Mouse (Mus musculus) kidney, embryonic 16.5 days (tissue): ENCODE results near the gene Amy1. TPM values are rescaled to one million over a fixed set of nuclear protein-coding genes. Genes with fewer than 3 reads are reported as not detected.
"Not testable (repeated sequence)": the region's sequence is repeated elsewhere in the genome, so short reads cannot be mapped to it uniquely, and the experiment has no call there.

Source experiments
- ATAC-seq: fragments of 200-750 bp; cut with Nextera tagmentation; 2 replicates; pipeline ENCODE4 v1.8.0; 2017; ENCODE audit warnings: moderate TSS enrichment; ENCODE audit not compliant: low FRiP score, low TSS enrichment
- H3K27ac ChIP-seq: fragments of 300-500 bp; sonication (generic); 2 replicates; pipeline ENCODE4 v1.5.1; 2014; ENCODE audit warnings: low read length
- H3K27me3 ChIP-seq: fragments of 300-500 bp; sonication (generic); 2 replicates; pipeline ENCODE4 v1.6.1; 2014; ENCODE audit warnings: low read length, control low read depth, mixed read lengths; ENCODE audit not compliant: insufficient read depth
- H3K36me3 ChIP-seq: fragments of 300-500 bp; sonication (generic); 2 replicates; pipeline ENCODE4 v1.6.1; 2014; ENCODE audit warnings: low read length, control low read depth, mixed read lengths; ENCODE audit not compliant: insufficient read depth
- H3K4me1 ChIP-seq: fragments of 300-500 bp; sonication (generic); 2 replicates; pipeline ENCODE4 v1.6.1; 2014; ENCODE audit warnings: low read length, control low read depth, mixed read lengths; ENCODE audit not compliant: insufficient read depth
- H3K4me2 ChIP-seq: fragments of 300-500 bp; sonication (generic); replicated peaks from 2 replicates; pipeline ENCODE4 v1.6.1; 2014; ENCODE audit warnings: low read depth, low read length
- H3K4me3 ChIP-seq: fragments of 300-500 bp; sonication (generic); 2 replicates; pipeline ENCODE4 v1.5.1; 2014; ENCODE audit warnings: mild to moderate bottlenecking, low read length
- H3K9ac ChIP-seq: fragments of 300-500 bp; sonication (generic); replicated peaks from 2 replicates; pipeline ENCODE4 v1.6.1; 2014; ENCODE audit warnings: low read length
- H3K9me3 ChIP-seq: fragments of 300-500 bp; sonication (generic); 2 replicates; pipeline ENCODE4 v1.6.1; 2016; ENCODE audit warnings: low read length, control low read depth
- WGBS: fragments of 180-500 bp; shearing (Covaris S2); extraction: QIAGEN DNeasy Blood & Tissue Kit; methylation state at CpG from one replicate; pipeline ENCODE4 v1.1.7; 2014; 5-methylcytosine and 5-hydroxymethylcytosine counted together
- polyA plus RNA-seq: library from polyadenylated mRNA; unstranded; fragments of >200 nt; fragmentation: Nextera tagmentation; extraction: Ambion mirVana; gene quantifications from 2 replicates; pipeline ENCODE4 v1.2.1, GENCODE M21; 2015

Gene Amy1
- 1.1 and 1.2 TPM in 2 replicates for polyA plus RNA-seq

- Histone ChIP-seq H3K4me1 (no peaks in the 10 kb centered on the region), H3K27me3 (no peaks in the 10 kb centered on the region), H3K27ac (no peak within 1 kb of the TSS), H3K9ac (no peak within 1 kb of the TSS), H3K9me3 (no peaks in the 10 kb centered on the region), H3K4me3 (no peak within 1 kb of the TSS), H3K4me2 (no peak within 1 kb of the TSS), H3K36me3 (peaks cover 12% of the 10 kb centered on the region)
- ATAC-seq, result no peak
- 83% methylated on average over 2 of the region's 2 CpGs for WGBS
Observed at GRCm38 (mm10) chr3:113606599-113606998, at the start of gene Amy1. Gene Amy1, minus strand, starts transcription at chr3:113606699.

- no peaks in the 10 kb centered on the region for H3K36me3 ChIP-seq
- no peak overlapping the region for H3K4me3 ChIP-seq
- no peak overlapping the region for H3K4me2 ChIP-seq
- H3K4me1 ChIP-seq, result no peaks in the 10 kb centered on the region
- WGBS, result 75% methylated on average over 3 of the region's 3 CpGs
- no peak overlapping the region for H3K27ac ChIP-seq
- no peaks in the 10 kb centered on the region for H3K27me3 ChIP-seq
- H3K9ac ChIP-seq, result no peak overlapping the region
- no peaks in the 10 kb centered on the region for H3K9me3 ChIP-seq
- no peak for ATAC-seq
Observed at GRCm38 (mm10) chr3:113654335-113654734, 47.8 kb upstream of the Amy1 start.

- 41% methylated on average over 3 of the region's 3 CpGs for WGBS
- H3K9ac ChIP-seq, result not testable (repeated sequence)
Observed at GRCm38 (mm10) chr3:113651386-113651785, 44.9 kb upstream of the Amy1 start.

GRCm38 (mm10) chr3:113639545-113639944 lies 33.0 kb upstream of the Amy1 start:
- H3K27me3 ChIP-seq, result no peaks in the 10 kb centered on the region
- no peak for ATAC-seq
- no peaks in the 10 kb centered on the region for H3K4me1 ChIP-seq
- no peaks in the 10 kb centered on the region for H3K9me3 ChIP-seq
- H3K4me2 ChIP-seq, result no peak overlapping the region
- no peak overlapping the region for H3K9ac ChIP-seq
- no peaks in the 10 kb centered on the region for H3K36me3 ChIP-seq
- no peak overlapping the region for H3K4me3 ChIP-seq
- H3K27ac ChIP-seq, result no peak overlapping the region
- WGBS, result 76% methylated on average over 1 of the region's 1 CpGs

More at GRCm38 (mm10) chr3:113651386-113651785, 44.9 kb upstream of the Amy1 start:
- H3K4me1 ChIP-seq, H3K36me3 ChIP-seq, H3K27ac ChIP-seq, H3K4me2 ChIP-seq, H3K27me3 ChIP-seq, ATAC-seq, H3K9me3 ChIP-seq, H3K4me3 ChIP-seq: not testable (repeated sequence)

- no peaks in the 10 kb centered on the region for H3K36me3 ChIP-seq
- no peak overlapping the region for H3K27ac ChIP-seq
- H3K4me1 ChIP-seq, result peaks cover 6% of the 10 kb centered on the region; the same call in 1 of the 2 replicates
- no peaks in the 10 kb centered on the region for H3K27me3 ChIP-seq
- no peak overlapping the region for H3K4me2 ChIP-seq
- no peak for ATAC-seq
- no peaks in the 10 kb centered on the region for H3K9me3 ChIP-seq
- H3K4me3 ChIP-seq, result no peak overlapping the region
- no peak overlapping the region for H3K9ac ChIP-seq
Observed at GRCm38 (mm10) chr3:113634220-113634619, 27.7 kb upstream of the Amy1 start.

- Histone ChIP-seq H3K4me2 (no peak overlapping the region), H3K4me1 (peaks cover 6% of the 10 kb centered on the region; the same call in 1 of the 2 replicates), H3K9ac (no peak overlapping the region), H3K36me3 (0 out of 2 replicates have a peak, but pooled peaks cover 2% of the 10 kb centered on the region), H3K9me3 (no peaks in the 10 kb centered on the region), H3K27ac (no peak overlapping the region), H3K4me3 (no peak overlapping the region), H3K27me3 (no peaks in the 10 kb centered on the region)
- ATAC-seq, result no peak
Observed at GRCm38 (mm10) chr3:113631611-113632010, 25.1 kb upstream of the Amy1 start.

GRCm38 (mm10) chr3:113630564-113630963 lies 24.1 kb upstream of the Amy1 start:
- peak overlapping the region; percentile 86 for H3K4me3 ChIP-seq
- H3K4me1 ChIP-seq, result peaks cover 6% of the 10 kb centered on the region; the same call in 1 of the 2 replicates
- ATAC-seq, result peak; percentile 16; the same call in 1 of the 2 replicates
- H3K36me3 ChIP-seq, result 0 out of 2 replicates have a peak, but pooled peaks cover 5% of the 10 kb centered on the region
- no peaks in the 10 kb centered on the region for H3K9me3 ChIP-seq
- H3K27ac ChIP-seq, result peak overlapping the region; percentile 100
- 12% methylated on average over 13 of the region's 13 CpGs for WGBS
- H3K9ac ChIP-seq, result peak overlapping the region; percentile 92
- no peaks in the 10 kb centered on the region for H3K27me3 ChIP-seq
- peak overlapping the region; percentile 67 for H3K4me2 ChIP-seq

- no peaks in the 10 kb centered on the region for H3K27me3 ChIP-seq
- H3K4me2 ChIP-seq, result peak within 1 kb of the TSS; percentile 67
- peak within 1 kb of the TSS; percentile 100 for H3K27ac ChIP-seq
- H3K4me3 ChIP-seq, result peak within 1 kb of the TSS; percentile 86
- H3K9ac ChIP-seq, result peak within 1 kb of the TSS; percentile 92
- peaks cover 6% of the 10 kb centered on the region; the same call in 1 of the 2 replicates for H3K4me1 ChIP-seq
- no peaks in the 10 kb centered on the region for H3K9me3 ChIP-seq
- peak; percentile 99 for ATAC-seq
- WGBS, result under 1% methylated on average over 61 of the region's 70 CpGs
- H3K36me3 ChIP-seq, result 0 out of 2 replicates have a peak, but pooled peaks cover 5% of the 10 kb centered on the region
Observed at GRCm38 (mm10) chr3:113629606-113630359, 23.3 kb upstream of the Amy1 start, which contains the start of gene Rnpc3. Gene Rnpc3, minus strand, starts transcription at chr3:113630149.

GRCm38 (mm10) chr3:113590844-113591243 lies 15.7 kb downstream of the Amy1 start:
- ATAC-seq, result no peak
- Histone ChIP-seq H3K9ac (no peak overlapping the region), H3K4me1 (no peaks in the 10 kb centered on the region), H3K4me3 (no peak overlapping the region), H3K27ac (no peak overlapping the region), H3K9me3 (no peaks in the 10 kb centered on the region), H3K36me3 (0 out of 2 replicates have a peak, but pooled peaks cover 3% of the 10 kb centered on the region), H3K27me3 (no peaks in the 10 kb centered on the region), H3K4me2 (no peak overlapping the region)
- 73% methylated on average over 1 of the region's 1 CpGs for WGBS

GRCm38 (mm10) chr3:113574578-113574977 lies 31.9 kb downstream of the Amy1 start:
- Histone ChIP-seq H3K36me3 (no peaks in the 10 kb centered on the region), H3K4me1 (no peaks in the 10 kb centered on the region), H3K4me2 (no peak overlapping the region; the same call in 1 of the 2 replicates), H3K9me3 (no peaks in the 10 kb centered on the region), H3K27ac (no peak overlapping the region), H3K9ac (no peak overlapping the region), H3K27me3 (no peaks in the 10 kb centered on the region), H3K4me3 (no peak overlapping the region)
- WGBS, result 60% methylated on average over 4 of the region's 4 CpGs
- no peak for ATAC-seq
